Mouse (Mus musculus): ENCODE data around the gene Themis2.

The Themis2 gene

GRCm38 (mm10) chr4:132796196-132796886 lies at the start of gene Themis2:
Gene Themis2 (minus strand): TSS chr4:132796387.
- peak; percentile 89 for DNase-seq (ENCODE audit: low spot score)

- DNase-seq (ENCODE audit: low spot score): no peak
These were observed 47.5 kb upstream of the Themis2 start for GRCm38 (mm10) chr4:132843705-132844071.

GRCm38 (mm10) chr4:132842970-132843704 lies 47.0 kb upstream of the Themis2 start, which contains the start of gene Ppp1r8:
Gene Ppp1r8 (minus strand): TSS chr4:132843169.
- peak; percentile 87 for DNase-seq (ENCODE audit: low spot score)

GRCm38 (mm10) chr4:132842281-132842906 lies 46.2 kb upstream of the Themis2 start:
- peak; percentile 58 for DNase-seq (ENCODE audit: low spot score)

DNA sequence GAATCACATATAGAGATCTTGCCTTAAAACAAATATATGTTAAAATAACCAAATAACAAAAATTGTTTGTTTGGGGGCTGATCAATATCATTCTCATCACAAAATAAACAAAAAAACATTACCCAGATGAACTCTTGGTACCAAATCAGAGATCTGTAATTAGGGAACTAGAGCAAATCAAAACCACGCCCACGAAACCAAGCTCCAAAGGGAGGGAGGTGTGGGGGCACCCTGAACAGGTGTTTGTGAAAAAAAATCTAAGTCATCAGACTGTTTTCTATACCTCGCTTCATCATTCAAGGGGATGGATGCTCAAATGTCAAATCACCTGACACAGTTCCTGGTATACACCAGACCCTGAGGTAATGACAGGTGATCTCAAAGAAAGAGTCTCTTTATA lies 45.3 kb upstream of the Themis2 start:
- DNase-seq (ENCODE audit: low spot score): no peak

- peak; percentile 91 for DNase-seq (ENCODE audit: low spot score)
These were observed 27.6 kb upstream of the Themis2 start for GRCm38 (mm10) chr4:132823614-132824366.

- no peak for DNase-seq (ENCODE audit: low spot score)
These were observed 22.3 kb upstream of the Themis2 start for GRCm38 (mm10) chr4:132818442-132818841.

GRCm38 (mm10) chr4:132816855-132817254 lies 20.7 kb upstream of the Themis2 start:
- DNase-seq (ENCODE audit: low spot score): no peak

DNA sequence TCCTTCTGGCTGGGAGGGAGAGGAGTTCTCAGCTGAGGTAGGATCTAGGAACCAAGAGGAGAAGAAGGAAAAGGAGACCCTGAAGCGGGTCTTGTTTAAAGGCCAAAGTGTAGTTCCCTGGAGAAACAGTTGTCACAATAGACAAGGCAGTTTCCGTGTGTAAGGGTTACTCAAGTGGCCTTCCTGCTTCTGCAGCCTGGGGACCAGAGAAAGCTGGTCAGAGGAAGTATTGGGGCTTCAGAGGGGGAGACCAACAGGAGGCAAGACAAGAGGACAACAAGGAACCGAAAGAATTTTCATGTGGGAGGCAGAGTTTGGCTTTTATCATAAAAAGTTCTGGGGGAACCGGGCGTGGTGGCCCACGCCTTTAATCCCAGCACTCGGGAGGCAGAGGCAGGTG lies 20.2 kb upstream of the Themis2 start:
- DNase-seq (ENCODE audit: low spot score): no peak

GRCm38 (mm10) chr4:132809621-132810020 lies 13.4 kb upstream of the Themis2 start:
- DNase-seq (ENCODE audit: low spot score): no peak

GRCm38 (mm10) chr4:132807771-132808641 lies 11.8 kb upstream of the Themis2 start:
- no peak for DNase-seq (ENCODE audit: low spot score)

DNA sequence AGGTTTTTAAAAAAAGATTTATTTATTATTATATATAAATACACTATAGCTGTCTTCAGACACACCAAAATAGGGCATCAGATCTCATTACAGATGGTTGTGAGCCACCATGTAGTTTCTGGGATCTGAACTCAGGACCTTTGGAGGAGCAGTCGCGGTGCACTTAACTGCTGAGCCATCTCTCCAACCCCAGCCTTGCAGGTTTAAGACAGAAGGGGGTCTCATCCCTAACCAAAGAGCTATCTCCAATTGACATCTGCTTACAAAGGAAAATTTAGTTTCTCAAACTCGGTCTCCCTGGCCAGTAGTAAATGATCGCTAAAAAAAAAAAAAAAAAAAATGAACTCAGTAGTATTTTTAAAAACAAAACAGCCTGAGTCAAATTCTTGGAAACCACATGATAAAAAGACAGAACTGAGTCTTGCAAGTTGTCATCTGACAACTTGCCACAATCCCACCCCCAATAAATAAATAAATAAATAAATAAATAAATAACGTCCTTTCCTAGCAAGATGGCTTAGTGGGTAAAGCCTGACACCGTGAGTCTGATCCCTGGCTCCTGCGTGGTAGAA lies 10.5 kb upstream of the Themis2 start:
- DNase-seq (ENCODE audit: low spot score): no peak

- DNase-seq (ENCODE audit: low spot score): no peak
These were observed 9.5 kb upstream of the Themis2 start for GRCm38 (mm10) chr4:132805599-132806197.

GRCm38 (mm10) chr4:132805146-132805545 lies 9.0 kb upstream of the Themis2 start:
- DNase-seq (ENCODE audit: low spot score): no peak

GRCm38 (mm10) chr4:132804331-132804730 lies 8.1 kb upstream of the Themis2 start:
- DNase-seq (ENCODE audit: low spot score): no peak

GRCm38 (mm10) chr4:132803876-132804275 lies 7.7 kb upstream of the Themis2 start:
- DNase-seq (ENCODE audit: low spot score): no peak

DNA sequence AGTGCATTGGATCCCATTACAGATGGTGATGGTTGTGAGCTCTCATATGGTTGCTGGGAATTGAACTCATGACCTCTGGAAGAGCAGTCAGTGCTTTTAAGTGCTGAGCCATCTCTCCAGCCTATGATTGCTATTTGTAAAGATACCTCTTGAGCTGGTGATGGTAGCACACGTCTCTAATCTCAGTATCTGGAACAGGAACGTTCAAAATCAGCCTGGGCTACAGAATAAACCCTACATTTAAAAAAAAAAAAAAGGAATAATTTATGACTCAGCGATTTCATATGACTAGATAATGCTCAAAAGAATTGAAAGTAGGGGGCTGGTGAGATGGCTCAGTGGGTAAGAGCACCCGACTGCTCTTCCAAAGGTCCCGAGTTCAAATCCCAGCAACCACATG lies 7.0 kb upstream of the Themis2 start:
- DNase-seq (ENCODE audit: low spot score): no peak

DNA sequence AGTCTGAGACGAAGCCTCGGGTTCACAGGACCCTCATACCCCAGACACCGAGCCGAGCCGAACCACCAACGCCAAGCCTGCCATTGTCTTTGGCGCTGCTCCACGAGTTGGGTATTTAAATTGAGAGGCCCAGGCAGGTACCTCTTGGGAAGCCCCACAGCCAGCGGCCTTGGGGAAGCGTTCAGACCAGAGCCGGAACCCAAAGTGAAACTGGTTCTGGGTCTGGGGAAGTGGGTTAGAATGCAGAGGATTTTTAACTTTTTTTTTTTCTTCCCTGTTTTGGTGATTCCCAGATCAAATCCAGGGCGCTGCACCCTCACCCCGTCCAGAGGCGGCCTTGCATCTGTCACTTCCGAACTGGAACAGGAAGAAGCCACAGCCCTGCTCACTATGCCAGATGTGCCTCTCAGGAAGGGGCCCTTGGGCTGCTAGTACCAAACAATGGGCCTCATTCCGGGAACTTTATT lies 6.0 kb upstream of the Themis2 start:
- DNase-seq (ENCODE audit: low spot score): no peak

GRCm38 (mm10) chr4:132801176-132802077 lies 5.2 kb upstream of the Themis2 start:
- no peak for DNase-seq (ENCODE audit: low spot score)
